12 mouse cellular contexts compared by ENCODE assay signal in genomic region chr1:21070658-21071057, GRCm38 (mm10). TPM values are rescaled to one million over a fixed set of nuclear protein-coding genes. Genes with fewer than 3 reads are reported as not detected.
DNase-seq lines count a peak whose midpoint lies in the region; ATAC-seq and TF ChIP-seq lines count a peak whose summit lies in the region.
"Had no signal": no experiment of that assay in that cellular context is flagged by ENCODE, and none has a peak within 500 bp of the region (broad histone marks: within the 10 kb centered on the region; RNA-seq: fewer than 3 reads in every experiment).

No protein-coding gene starts in this region.

- H3K36me3 ChIP-seq in heart, embryonic 11.5 days (ENCODE audit: control insufficient read depth, insufficient read depth, low read length), result no peaks in the 10 kb centered on the region
- no peaks in the 10 kb centered on the region for H3K36me3 ChIP-seq in stomach, embryonic 16.5 days (ENCODE audit: control insufficient read depth, insufficient read depth, low read length)
- no peaks in the 10 kb centered on the region; the same call in 1 of the 2 replicates for H3K36me3 ChIP-seq in stomach, postnatal 0 days (ENCODE audit: control insufficient read depth, insufficient read depth, low read length)
- H3K36me3 ChIP-seq in kidney, embryonic 15.5 days, result peaks cover 13% of the 10 kb centered on the region

- H3K4me3 ChIP-seq in heart, embryonic 11.5 days (ENCODE audit: low read depth, low read length), result no peak overlapping the region
- no peak overlapping the region for H3K4me3 ChIP-seq in stomach, embryonic 16.5 days (replicated peaks; ENCODE audit: low read length)
- no peak overlapping the region for H3K4me3 ChIP-seq in stomach, postnatal 0 days (ENCODE audit: low read depth, low read length)
- H3K4me3 ChIP-seq in kidney, embryonic 15.5 days (replicated peaks), result no peak overlapping the region

- DNase-seq in heart, adult 11 months, result peak; percentile 93
- DNase-seq in stomach, postnatal 0 days (ENCODE audit: low spot score), result no peak
- DNase-seq in mesoderm, embryonic 11.5 days (ENCODE audit: low read depth, low spot score), result peak; percentile 19
- no peak for DNase-seq in thymus, adult 18-20 months
- no peak for DNase-seq in adipocyte (ENCODE audit: low spot score)
- DNase-seq: adrenal gland, postnatal 10 days; cerebellum, adult 2 months had no signal

- no peak overlapping the region for H3K9ac ChIP-seq in heart, embryonic 11.5 days (ENCODE audit: low read depth, low read length)
- H3K9ac ChIP-seq in stomach, embryonic 16.5 days (ENCODE audit: low read length), result no peak overlapping the region
- no peak overlapping the region for H3K9ac ChIP-seq in stomach, postnatal 0 days (ENCODE audit: low read length)
- no peak overlapping the region for H3K9ac ChIP-seq in kidney, embryonic 15.5 days
- H3K9ac ChIP-seq: liver, embryonic 14.5 days had no signal

- no peak for TF ChIP-seq CTCF in stomach, postnatal 0 days (IDR thresholded peaks at IDR 0.05; ENCODE audit: low read depth)

- H3K4me1 ChIP-seq in heart, embryonic 11.5 days (ENCODE audit: control insufficient read depth, insufficient read depth, low read length), result peaks cover 48% of the 10 kb centered on the region
- peaks cover 8% of the 10 kb centered on the region for H3K4me1 ChIP-seq in stomach, embryonic 16.5 days (ENCODE audit: control insufficient read depth, insufficient read depth, low read length)
- H3K4me1 ChIP-seq in stomach, postnatal 0 days (replicated peaks; ENCODE audit: control insufficient read depth, insufficient read depth), result peaks cover 2% of the 10 kb centered on the region; the same call in 1 of the 2 replicates
- H3K4me1 ChIP-seq in kidney, embryonic 15.5 days, result peaks cover 51% of the 10 kb centered on the region

- H3K27ac ChIP-seq in heart, embryonic 11.5 days (ENCODE audit: low read depth, low read length), result no peak overlapping the region
- H3K27ac ChIP-seq in stomach, embryonic 16.5 days (ENCODE audit: low read length), result peak overlapping the region; percentile 20; the same call in 1 of the 2 replicates
- H3K27ac ChIP-seq in stomach, postnatal 0 days (replicated peaks), result no peak overlapping the region
- peak overlapping the region; percentile 43 for H3K27ac ChIP-seq in kidney, embryonic 15.5 days
- H3K27ac ChIP-seq: liver, embryonic 14.5 days had no signal

- no peak for TF ChIP-seq EP300 in stomach, postnatal 0 days (optimal IDR thresholded peaks at IDR 0.05)

- no peaks in the 10 kb centered on the region for H3K27me3 ChIP-seq in heart, embryonic 11.5 days (ENCODE audit: control insufficient read depth, insufficient read depth, low read length)
- no peaks in the 10 kb centered on the region for H3K27me3 ChIP-seq in stomach, embryonic 16.5 days (ENCODE audit: control insufficient read depth, insufficient read depth, low read length)
- H3K27me3 ChIP-seq in stomach, postnatal 0 days (ENCODE audit: control insufficient read depth, insufficient read depth, low read length), result no peaks in the 10 kb centered on the region
- no peaks in the 10 kb centered on the region for H3K27me3 ChIP-seq in kidney, embryonic 15.5 days

- 60% methylated on average over 13 of the region's 13 CpGs for WGBS in heart, embryonic 11.5 days (ENCODE audit: insufficient replicate concordance)
- WGBS in stomach, embryonic 16.5 days, result 63% methylated on average over 13 of the region's 13 CpGs
- 64% methylated on average over 13 of the region's 13 CpGs for WGBS in stomach, postnatal 0 days
- 69% methylated on average over 13 of the region's 13 CpGs for WGBS in kidney, embryonic 15.5 days

- H3K4me2 ChIP-seq in heart, embryonic 11.5 days, result no peak overlapping the region
- H3K4me2 ChIP-seq in stomach, embryonic 16.5 days (ENCODE audit: low read depth, low read length), result no peak overlapping the region
- H3K4me2 ChIP-seq in stomach, postnatal 0 days (replicated peaks; ENCODE audit: low read depth), result no peak overlapping the region
- H3K4me2 ChIP-seq in kidney, embryonic 15.5 days, result no peak overlapping the region

- no peak for ATAC-seq in heart, embryonic 11.5 days (replicated peaks; ENCODE audit: insufficient number of reproducible peaks, low FRiP score, low TSS enrichment)
- no peak for ATAC-seq in stomach, embryonic 16.5 days (ENCODE audit: insufficient read depth, low FRiP score)
- no peak for ATAC-seq in stomach, postnatal 0 days (ENCODE audit: low FRiP score, low TSS enrichment)
- no peak for ATAC-seq in kidney, embryonic 15.5 days (replicated peaks; ENCODE audit: low FRiP score)
- ATAC-seq: midbrain, embryonic 16.5 days had no signal

- no peaks in the 10 kb centered on the region for H3K9me3 ChIP-seq in heart, embryonic 11.5 days (replicated peaks; ENCODE audit: control insufficient read depth, low read length)
- H3K9me3 ChIP-seq in stomach, embryonic 16.5 days (replicated peaks; ENCODE audit: control insufficient read depth, low read length), result no peaks in the 10 kb centered on the region
- H3K9me3 ChIP-seq in stomach, postnatal 0 days (ENCODE audit: control insufficient read depth, low read length), result no peaks in the 10 kb centered on the region
- no peaks in the 10 kb centered on the region for H3K9me3 ChIP-seq in kidney, embryonic 15.5 days (replicated peaks)

RNA-seq across cellular contexts. Expression of gene Tram2, which starts 8.4 kb away (rescaled TPM):
- 6.1 and 7.1 TPM in 2 replicates for polyA plus RNA-seq in heart, embryonic 11.5 days (2014; fragmentation: Nextera tagmentation; extraction: Ambion mirVana)
- polyA plus RNA-seq in stomach, embryonic 16.5 days (2015; fragmentation: Nextera tagmentation; extraction: Ambion mirVana), result 5.6 and 5.8 TPM in 2 replicates
- polyA plus RNA-seq in stomach, postnatal 0 days (2015; fragmentation: Nextera tagmentation; extraction: Ambion mirVana), result 2.6 and 3.6 TPM in 2 replicates
- polyA plus RNA-seq in kidney, embryonic 15.5 days (2015; fragmentation: Nextera tagmentation; extraction: Ambion mirVana), result 8.6 and 9.4 TPM in 2 replicates

Comparison
In these comparisons a context has a peak if more than half of its experiments do, and no peak if none do; other contexts are left out.
1. H3K27ac ChIP-seq: peak in stomach, embryonic 16.5 days (single experiment) and kidney, embryonic 15.5 days (single experiment); none in heart, embryonic 11.5 days (single experiment) and stomach, postnatal 0 days (single experiment).
2. DNase-seq: peak in heart, adult 11 months (single experiment) and mesoderm, embryonic 11.5 days (single experiment); none in stomach, postnatal 0 days (single experiment), thymus, adult 18-20 months (0 of 2) and adipocyte (single experiment).